Mouse (Mus musculus): ENCODE data around the gene Rasl12. TPM values are rescaled to one million over a fixed set of nuclear protein-coding genes. Genes with fewer than 3 reads are reported as not detected.

Gene Rasl12
- polyA plus RNA-seq (2012; rRNA removed): 4.4 and 4.8 TPM in 2 replicates

DNA sequence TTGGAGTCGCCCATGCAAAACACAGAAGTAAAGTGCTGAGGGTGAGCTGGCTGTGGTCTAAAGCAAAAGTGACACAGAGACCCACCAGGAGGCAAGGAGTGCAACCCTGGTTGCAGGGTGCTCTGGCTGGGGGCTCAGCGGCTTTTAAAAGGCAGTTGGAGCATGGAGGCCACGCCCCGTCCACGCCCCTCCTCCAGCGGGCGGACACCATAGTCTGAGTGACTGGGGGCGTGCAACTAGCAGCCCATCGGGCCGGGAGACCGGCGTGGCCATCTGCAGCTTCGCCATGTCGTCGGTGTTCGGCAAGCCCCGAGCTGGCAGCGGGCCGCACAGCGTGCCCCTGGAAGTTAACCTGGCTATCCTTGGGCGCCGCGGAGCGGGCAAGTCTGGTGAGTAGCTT is at the start of gene Rasl12:
Gene Rasl12, plus strand, starts transcription at position 228 of the 400 bp plus-strand sequence.
- TF ChIP-seq CTCF (IDR thresholded peaks at IDR 0.05; ENCODE audit: extremely low read depth, insufficient read depth, low read length) (no peak), POLR2A (IDR thresholded peaks at IDR 0.05; ENCODE audit: extremely low read depth, insufficient read depth, low read length) (0 out of 2 replicates have a peak, but pooled peaks have one; percentile 23)
- no peak within 1 kb of the TSS for H3K27ac ChIP-seq (ENCODE audit: insufficient read depth, low read length)
- peaks cover 2% of the 10 kb centered on the region; the same call in 1 of the 2 replicates for H3K4me1 ChIP-seq (ENCODE audit: control insufficient read depth, insufficient read depth, low read length)
- peak within 1 kb of the TSS; percentile 62 for H3K4me3 ChIP-seq (ENCODE audit: insufficient read depth, low read length)

DNA sequence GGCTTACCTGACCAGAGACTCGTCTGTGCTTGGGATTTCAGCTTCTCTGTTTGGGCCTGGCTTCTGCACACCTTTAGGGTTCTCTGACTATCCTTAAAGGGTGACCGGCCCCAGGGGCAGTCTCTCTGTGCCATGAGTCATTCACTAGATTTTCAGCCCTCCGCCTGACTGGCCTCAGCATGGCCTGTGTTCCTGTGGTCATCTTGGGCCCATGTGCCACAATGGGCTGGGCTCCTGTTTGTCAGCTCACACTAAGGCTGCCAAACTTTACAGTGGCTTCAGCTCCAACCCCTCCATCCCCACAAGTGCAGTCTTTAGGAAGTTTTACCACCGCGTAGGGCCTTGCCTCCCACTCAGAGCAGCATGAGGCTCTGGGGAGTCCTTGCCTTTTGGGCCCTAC is 45.1 kb upstream of the Rasl12 start:
- Histone ChIP-seq H3K4me1 (ENCODE audit: control insufficient read depth, insufficient read depth, low read length) (no peaks in the 10 kb centered on the region), H3K4me3 (ENCODE audit: insufficient read depth, low read length) (no peak overlapping the region), H3K27ac (ENCODE audit: insufficient read depth, low read length) (no peak overlapping the region)
- TF ChIP-seq CTCF (IDR thresholded peaks at IDR 0.05; ENCODE audit: extremely low read depth, insufficient read depth, low read length) (no peak), POLR2A (IDR thresholded peaks at IDR 0.05; ENCODE audit: extremely low read depth, insufficient read depth, low read length) (no peak)

DNA sequence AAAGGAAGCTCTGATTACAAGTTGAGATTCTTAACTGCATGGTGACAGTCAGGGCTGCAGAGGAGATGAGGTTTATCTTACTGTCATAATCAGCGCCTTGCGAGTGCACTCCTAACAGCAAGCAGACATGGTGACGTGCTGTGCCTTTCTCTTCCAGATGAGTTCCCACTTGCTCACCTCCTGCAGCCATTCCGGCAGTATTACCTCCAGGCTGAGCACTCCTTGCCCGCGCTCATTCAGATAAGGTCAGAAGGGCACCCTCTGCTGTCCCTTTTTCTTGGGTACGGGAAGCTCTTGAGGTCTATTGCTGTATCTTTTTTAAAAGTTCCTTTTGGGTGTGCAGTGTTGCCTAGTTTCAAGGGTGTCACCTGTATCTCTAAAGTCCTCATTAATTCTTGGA is 41.7 kb upstream of the Rasl12 start:
- no peaks in the 10 kb centered on the region for H3K4me1 ChIP-seq (ENCODE audit: control insufficient read depth, insufficient read depth, low read length)
- no peak overlapping the region for H3K4me3 ChIP-seq (ENCODE audit: insufficient read depth, low read length)
- no peak for TF ChIP-seq CTCF (IDR thresholded peaks at IDR 0.05; ENCODE audit: extremely low read depth, insufficient read depth, low read length)
- no peak for TF ChIP-seq POLR2A (IDR thresholded peaks at IDR 0.05; ENCODE audit: extremely low read depth, insufficient read depth, low read length)
- H3K27ac ChIP-seq (ENCODE audit: insufficient read depth, low read length): no peak overlapping the region

DNA sequence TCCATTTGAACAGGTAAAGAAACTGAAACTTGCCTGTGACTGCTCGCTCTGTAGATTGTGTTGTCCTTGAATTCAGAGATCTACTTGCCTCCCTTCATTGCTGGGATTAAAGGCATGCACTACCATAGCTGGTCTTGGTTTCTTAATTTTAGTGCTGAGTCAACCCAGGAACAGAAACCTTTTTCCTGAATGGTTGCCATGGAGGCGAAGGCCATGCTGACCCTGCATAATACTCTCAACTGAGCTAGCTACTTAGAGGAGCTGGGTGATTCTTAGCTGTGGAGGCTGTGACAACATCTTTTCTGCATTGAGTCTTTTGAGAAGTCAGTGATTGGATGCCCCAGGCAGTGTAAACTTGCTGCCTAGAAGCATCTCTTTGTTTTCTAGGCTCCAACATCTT is 41.3 kb upstream of the Rasl12 start:
- TF ChIP-seq CTCF (IDR thresholded peaks at IDR 0.05; ENCODE audit: extremely low read depth, insufficient read depth, low read length) (no peak), POLR2A (IDR thresholded peaks at IDR 0.05; ENCODE audit: extremely low read depth, insufficient read depth, low read length) (no peak)
- no peak overlapping the region for H3K4me3 ChIP-seq (ENCODE audit: insufficient read depth, low read length)
- no peaks in the 10 kb centered on the region for H3K4me1 ChIP-seq (ENCODE audit: control insufficient read depth, insufficient read depth, low read length)
- no peak overlapping the region for H3K27ac ChIP-seq (ENCODE audit: insufficient read depth, low read length)

DNA sequence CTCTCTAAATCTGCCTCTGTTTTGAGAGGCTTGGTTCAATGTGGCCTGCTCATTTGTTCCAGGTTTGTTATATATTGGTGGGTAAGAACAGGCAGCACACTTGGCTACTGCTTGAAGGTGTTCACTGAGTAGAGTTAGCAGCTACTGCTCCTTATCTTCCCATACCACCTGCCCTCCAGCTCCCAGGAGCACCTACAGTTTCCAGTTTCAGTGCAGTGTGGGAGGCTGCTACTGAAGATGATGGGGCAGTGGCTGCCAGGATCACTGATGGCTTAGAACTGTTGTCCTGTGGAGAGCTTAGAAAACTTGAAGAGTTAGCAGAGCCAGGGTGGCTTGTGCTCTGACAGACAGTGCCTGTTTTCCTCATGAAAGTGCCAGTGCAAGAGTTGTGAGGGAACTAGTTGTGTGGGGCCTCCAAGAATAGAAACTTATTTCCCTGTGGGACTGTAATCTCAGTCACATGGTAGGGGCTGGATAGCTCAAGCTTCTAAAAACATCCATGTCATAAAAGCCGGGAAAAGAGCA is 39.3 kb upstream of the Rasl12 start:
- H3K4me1 ChIP-seq (ENCODE audit: control insufficient read depth, insufficient read depth, low read length): no peaks in the 10 kb centered on the region
- TF ChIP-seq POLR2A (IDR thresholded peaks at IDR 0.05; ENCODE audit: extremely low read depth, insufficient read depth, low read length): no peak
- TF ChIP-seq CTCF (IDR thresholded peaks at IDR 0.05; ENCODE audit: extremely low read depth, insufficient read depth, low read length): no peak
- H3K4me3 ChIP-seq (ENCODE audit: insufficient read depth, low read length): no peak overlapping the region
- H3K27ac ChIP-seq (ENCODE audit: insufficient read depth, low read length): no peak overlapping the region

DNA sequence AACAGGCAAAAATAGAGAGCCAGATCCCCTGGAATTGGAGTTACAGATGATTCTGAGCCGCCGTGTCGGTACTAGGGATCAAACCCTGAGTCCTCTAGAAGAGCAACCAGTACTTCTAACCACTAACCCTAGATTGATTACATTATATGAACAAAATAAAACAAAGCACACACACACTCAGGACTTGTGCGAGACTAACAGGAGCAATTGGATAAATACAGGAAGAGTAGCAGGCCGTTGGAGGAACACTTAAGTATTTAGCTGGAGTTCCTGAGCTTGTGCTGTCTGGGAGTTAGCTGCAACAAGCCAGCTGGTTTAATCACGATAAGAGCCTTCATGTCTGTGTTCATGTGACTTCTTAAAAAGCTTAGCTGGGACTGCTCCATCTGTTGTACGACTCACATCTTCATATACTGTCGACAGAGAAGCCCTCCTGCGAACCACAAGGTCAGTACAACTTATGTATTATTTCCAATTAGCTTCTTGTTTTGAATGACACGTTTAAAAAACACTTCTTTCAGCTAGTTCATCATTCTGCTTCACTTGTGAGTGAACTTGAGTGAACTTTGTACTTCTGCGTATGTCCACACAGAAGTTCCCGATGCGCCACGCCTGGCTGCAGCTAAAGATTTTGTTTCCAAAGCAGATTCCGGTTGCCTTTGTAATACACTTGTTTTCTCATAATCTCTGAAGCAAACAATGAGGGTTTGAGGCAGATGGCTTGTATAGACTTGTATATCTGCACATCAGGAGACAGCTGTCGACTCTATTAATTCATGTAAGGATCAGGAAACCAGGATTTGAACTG is 37.5 kb upstream of the Rasl12 start, which contains the start of gene Ubap1l:
Gene Ubap1l, plus strand, starts transcription at position 401 of the 808 bp plus-strand sequence.
- Histone ChIP-seq H3K27ac (ENCODE audit: insufficient read depth, low read length) (no peak within 1 kb of the TSS), H3K4me1 (ENCODE audit: control insufficient read depth, insufficient read depth, low read length) (no peaks in the 10 kb centered on the region), H3K4me3 (ENCODE audit: insufficient read depth, low read length) (no peak within 1 kb of the TSS)
- no peak for TF ChIP-seq CTCF (IDR thresholded peaks at IDR 0.05; ENCODE audit: extremely low read depth, insufficient read depth, low read length)
- no peak for TF ChIP-seq POLR2A (IDR thresholded peaks at IDR 0.05; ENCODE audit: extremely low read depth, insufficient read depth, low read length)

DNA sequence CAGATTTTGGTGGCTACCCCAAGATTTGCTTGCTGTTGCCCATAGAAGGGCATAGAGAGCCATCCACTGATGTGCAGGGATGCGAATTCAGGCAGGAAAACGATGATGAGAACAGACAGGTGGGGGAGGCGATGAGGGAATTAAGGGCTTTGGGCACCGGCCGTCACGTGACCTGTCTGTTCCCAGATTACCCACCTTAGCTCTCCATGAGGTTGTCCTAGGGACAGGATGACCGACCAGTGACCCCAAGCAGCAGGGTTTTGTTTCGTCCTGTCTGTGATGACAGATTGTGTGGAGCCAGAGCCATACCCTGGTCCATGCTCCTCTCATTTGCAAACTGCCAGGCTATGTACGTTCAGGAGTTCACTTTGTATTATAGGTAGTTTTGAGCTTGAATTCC is 34.6 kb upstream of the Rasl12 start:
- no peak for TF ChIP-seq CTCF (IDR thresholded peaks at IDR 0.05; ENCODE audit: extremely low read depth, insufficient read depth, low read length)
- no peak for TF ChIP-seq POLR2A (IDR thresholded peaks at IDR 0.05; ENCODE audit: extremely low read depth, insufficient read depth, low read length)
- H3K4me1 ChIP-seq (ENCODE audit: control insufficient read depth, insufficient read depth, low read length): no peaks in the 10 kb centered on the region
- H3K4me3 ChIP-seq (ENCODE audit: insufficient read depth, low read length): no peak overlapping the region
- no peak overlapping the region for H3K27ac ChIP-seq (ENCODE audit: insufficient read depth, low read length)

DNA sequence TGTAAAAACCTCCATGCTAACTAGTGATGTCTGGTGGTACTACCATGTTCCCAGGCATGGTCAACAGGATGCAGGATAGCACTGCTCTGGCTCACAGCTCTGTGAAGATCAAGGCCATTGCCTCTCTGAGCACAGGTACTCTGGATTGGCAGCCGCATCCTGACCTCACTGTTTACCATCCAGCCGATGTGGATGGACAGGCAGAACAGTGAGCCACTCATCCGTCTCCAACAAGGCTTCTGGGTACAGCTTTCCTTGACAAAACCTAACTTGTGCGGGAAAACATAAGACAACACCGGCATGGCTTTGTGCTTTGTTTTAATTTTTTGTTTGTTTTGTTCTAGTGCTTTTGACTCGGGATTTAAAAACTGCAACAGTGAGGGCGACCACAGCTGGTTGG is 32.6 kb upstream of the Rasl12 start:
- Histone ChIP-seq H3K4me1 (ENCODE audit: control insufficient read depth, insufficient read depth, low read length) (no peaks in the 10 kb centered on the region), H3K4me3 (ENCODE audit: insufficient read depth, low read length) (no peak overlapping the region), H3K27ac (ENCODE audit: insufficient read depth, low read length) (no peak overlapping the region)
- no peak for TF ChIP-seq CTCF (IDR thresholded peaks at IDR 0.05; ENCODE audit: extremely low read depth, insufficient read depth, low read length)
- no peak for TF ChIP-seq POLR2A (IDR thresholded peaks at IDR 0.05; ENCODE audit: extremely low read depth, insufficient read depth, low read length)

DNA sequence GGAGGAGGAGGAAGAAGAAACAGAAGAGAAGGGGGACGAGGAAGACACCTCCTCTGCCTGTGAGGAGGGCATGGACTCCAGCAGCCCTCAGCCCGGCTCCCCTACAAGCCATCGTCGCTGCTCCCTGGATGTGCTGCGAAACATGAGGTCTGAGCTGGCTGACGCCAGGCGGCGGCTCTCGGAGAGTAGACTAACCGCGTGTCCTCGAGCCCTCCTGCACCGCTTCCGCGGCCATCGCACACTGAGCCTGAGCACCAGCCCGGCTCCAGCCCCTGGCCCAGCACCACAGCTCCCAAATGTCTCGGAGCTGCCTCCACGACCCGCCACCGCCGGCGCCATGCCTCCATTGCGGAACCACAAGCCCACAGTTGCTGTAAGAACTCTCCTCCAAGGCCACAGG is 26.6 kb upstream of the Rasl12 start:
- no peak overlapping the region for H3K27ac ChIP-seq (ENCODE audit: insufficient read depth, low read length)
- 0 out of 2 replicates have a peak, but pooled peaks cover 1% of the 10 kb centered on the region for H3K4me1 ChIP-seq (ENCODE audit: control insufficient read depth, insufficient read depth, low read length)
- H3K4me3 ChIP-seq (ENCODE audit: insufficient read depth, low read length): no peak overlapping the region
- no peak for TF ChIP-seq CTCF (IDR thresholded peaks at IDR 0.05; ENCODE audit: extremely low read depth, insufficient read depth, low read length)

DNA sequence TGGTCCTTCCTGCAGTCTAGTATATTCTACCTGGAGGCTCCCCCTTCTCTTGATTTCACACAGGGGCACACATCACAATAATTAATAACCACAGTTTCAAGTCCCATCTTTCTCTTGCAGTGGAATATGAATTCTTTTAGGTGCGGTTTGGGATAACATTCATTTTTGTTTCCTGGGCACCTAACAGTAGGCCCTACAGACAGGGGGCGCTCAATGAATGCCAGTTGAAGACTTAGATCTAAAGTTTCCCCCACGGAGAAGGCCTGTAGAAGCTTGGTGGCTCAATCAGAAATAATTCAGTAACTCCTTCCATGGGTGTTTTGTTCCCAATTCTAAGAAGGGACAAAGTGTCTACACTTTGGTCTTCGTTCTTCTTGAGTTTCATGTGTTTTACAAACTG is 25.9 kb upstream of the Rasl12 start:
- H3K4me1 ChIP-seq (ENCODE audit: control insufficient read depth, insufficient read depth, low read length): 0 out of 2 replicates have a peak, but pooled peaks cover 1% of the 10 kb centered on the region
- H3K27ac ChIP-seq (ENCODE audit: insufficient read depth, low read length): no peak overlapping the region
- no peak overlapping the region for H3K4me3 ChIP-seq (ENCODE audit: insufficient read depth, low read length)
- TF ChIP-seq CTCF (IDR thresholded peaks at IDR 0.05; ENCODE audit: extremely low read depth, insufficient read depth, low read length): peak; percentile 53
- TF ChIP-seq POLR2A (IDR thresholded peaks at IDR 0.05; ENCODE audit: extremely low read depth, insufficient read depth, low read length): no peak

Measured in cortical plate, adult 2 months (tissue).